Mouse (Mus musculus): ENCODE results near the gene Tmem132b.

Gene Tmem132b

GRCm38 (mm10) chr5:125515006-125515405 is 16.6 kb upstream of the Tmem132b start:
- in situ Hi-C loops (cut with MseI, MboI) = no loop called here

GRCm38 (mm10) chr5:125518640-125519039 is 12.9 kb upstream of the Tmem132b start:
- in situ Hi-C loops (cut with MseI, MboI) = no loop called here

GRCm38 (mm10) chr5:125520930-125521590 is 10.5 kb upstream of the Tmem132b start:
- in situ Hi-C loops (cut with MseI, MboI) = no loop called here

GRCm38 (mm10) chr5:125523361-125523760 is 8.2 kb upstream of the Tmem132b start:
- in situ Hi-C loops (cut with MseI, MboI) = no loop called here

GRCm38 (mm10) chr5:125525516-125525915 is 6.1 kb upstream of the Tmem132b start:
- in situ Hi-C loops (cut with MseI, MboI) = no loop called here

GRCm38 (mm10) chr5:125526464-125526863 is 5.1 kb upstream of the Tmem132b start:
- in situ Hi-C loops (cut with MseI, MboI) = no loop called here

- in situ Hi-C loops (cut with MseI, MboI) = no loop called here
These were observed 2.5 kb upstream of the Tmem132b start for GRCm38 (mm10) chr5:125529109-125529508.

GRCm38 (mm10) chr5:125532191-125532544 is 594 bp downstream of the Tmem132b start:
- in situ Hi-C loops (cut with MseI, MboI) = no loop called here

- in situ Hi-C loops (cut with MseI, MboI) = no loop called here
These were observed 1.1 kb downstream of the Tmem132b start for GRCm38 (mm10) chr5:125532545-125533224.

- in situ Hi-C loops (cut with MseI, MboI) = no loop called here
These were observed 1.8 kb downstream of the Tmem132b start for GRCm38 (mm10) chr5:125533225-125533900.

- in situ Hi-C loops (cut with MseI, MboI) = no loop called here
These were observed 2.6 kb downstream of the Tmem132b start for GRCm38 (mm10) chr5:125534168-125534610.

- in situ Hi-C loops (cut with MseI, MboI) = no loop called here
These were observed 3.2 kb downstream of the Tmem132b start for GRCm38 (mm10) chr5:125534611-125535324.

GRCm38 (mm10) chr5:125545090-125545489 is 13.5 kb downstream of the Tmem132b start:
- in situ Hi-C loops (cut with MseI, MboI) = no loop called here

GRCm38 (mm10) chr5:125546293-125546692 is 14.7 kb downstream of the Tmem132b start:
- in situ Hi-C loops (cut with MseI, MboI) = no loop called here

GRCm38 (mm10) chr5:125549750-125550489 is 18.3 kb downstream of the Tmem132b start:
- in situ Hi-C loops (cut with MseI, MboI) = no loop called here

GRCm38 (mm10) chr5:125555732-125556131 is 24.2 kb downstream of the Tmem132b start:
- in situ Hi-C loops (cut with MseI, MboI) = no loop called here

GRCm38 (mm10) chr5:125563492-125563891 is 31.9 kb downstream of the Tmem132b start:
- in situ Hi-C loops (cut with MseI, MboI) = no loop called here

GRCm38 (mm10) chr5:125565725-125566124 is 34.2 kb downstream of the Tmem132b start:
- in situ Hi-C loops (cut with MseI, MboI) = no loop called here

- in situ Hi-C loops (cut with MseI, MboI) = no loop called here
These were observed 36.9 kb downstream of the Tmem132b start for GRCm38 (mm10) chr5:125568457-125568856.

GRCm38 (mm10) chr5:125572011-125572410 is 40.4 kb downstream of the Tmem132b start:
- in situ Hi-C loops (cut with MseI, MboI) = no loop called here

- in situ Hi-C loops (cut with MseI, MboI) = no loop called here
These were observed 43.3 kb downstream of the Tmem132b start for GRCm38 (mm10) chr5:125574886-125575285.
